Mouse (Mus musculus) megakaryocyte, adult 5-6 weeks (primary cell): Measurements from ENCODE around the gene Six5. TPM values are rescaled to one million over a fixed set of nuclear protein-coding genes. Genes with fewer than 3 reads are reported as not detected.

ENCODE experiments used
- ATAC-seq: 2 replicates; pipeline ENCODE4 v1.8.0; 2016; ENCODE audit warnings: mild to moderate bottlenecking, inconsistent platforms; ENCODE audit not compliant: poor library complexity, severe bottlenecking
- total RNA-seq, 2 experiments: library from RNA; stranded (forward) in 1 of 2; stranded (reverse) in 1 of 2; fragments of 153-499, 151-499 nt in 1 of 2; fragments of 221-1000, 200-1000 nt in 1 of 2; gene quantifications; 2 replicates each; pipeline versions ENCODE4 v1.2.3 to v1.2.4; 2015 to 2017

Gene Six5
- total RNA-seq, 2 experiments from 2014 or later = 0.07 to 0.18 TPM

DNA sequence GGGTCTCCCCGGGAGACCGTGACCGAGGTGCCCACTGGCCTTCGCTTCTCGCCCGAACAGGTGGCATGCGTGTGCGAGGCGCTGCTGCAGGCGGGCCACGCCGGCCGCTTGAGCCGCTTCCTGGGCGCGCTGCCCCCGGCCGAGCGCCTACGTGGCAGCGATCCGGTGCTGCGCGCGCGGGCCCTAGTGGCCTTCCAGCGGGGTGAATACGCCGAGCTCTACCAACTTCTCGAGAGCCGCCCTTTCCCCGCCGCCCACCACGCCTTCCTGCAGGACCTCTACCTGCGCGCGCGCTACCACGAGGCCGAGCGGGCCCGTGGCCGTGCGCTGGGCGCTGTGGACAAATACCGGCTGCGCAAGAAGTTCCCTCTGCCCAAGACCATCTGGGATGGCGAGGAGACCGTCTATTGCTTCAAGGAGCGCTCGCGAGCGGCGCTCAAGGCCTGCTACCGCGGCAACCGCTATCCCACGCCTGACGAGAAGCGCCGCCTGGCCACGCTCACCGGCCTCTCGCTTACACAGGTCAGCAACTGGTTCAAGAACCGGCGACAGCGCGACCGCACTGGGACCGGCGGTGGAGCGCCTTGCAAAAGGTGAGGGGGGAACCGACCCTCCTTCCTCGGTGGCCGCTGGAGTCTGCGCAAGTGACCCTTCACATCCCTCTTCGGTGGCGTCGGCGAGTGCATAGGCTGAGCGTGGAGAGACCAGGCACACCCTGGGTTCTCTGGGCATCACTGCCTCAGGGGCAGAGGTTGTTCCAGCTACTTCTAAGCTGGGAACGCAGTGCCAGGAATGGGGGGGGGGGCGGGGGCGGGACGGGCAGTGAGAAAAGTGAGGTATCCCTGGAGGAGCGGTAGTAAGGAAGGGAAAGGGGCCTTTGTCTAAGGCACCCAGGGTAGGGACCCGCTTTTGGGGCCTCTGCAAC is 694 bp downstream of the Six5 start:
- ATAC-seq = 0 out of 2 replicates have a peak, but pooled peaks have one; percentile 7

DNA sequence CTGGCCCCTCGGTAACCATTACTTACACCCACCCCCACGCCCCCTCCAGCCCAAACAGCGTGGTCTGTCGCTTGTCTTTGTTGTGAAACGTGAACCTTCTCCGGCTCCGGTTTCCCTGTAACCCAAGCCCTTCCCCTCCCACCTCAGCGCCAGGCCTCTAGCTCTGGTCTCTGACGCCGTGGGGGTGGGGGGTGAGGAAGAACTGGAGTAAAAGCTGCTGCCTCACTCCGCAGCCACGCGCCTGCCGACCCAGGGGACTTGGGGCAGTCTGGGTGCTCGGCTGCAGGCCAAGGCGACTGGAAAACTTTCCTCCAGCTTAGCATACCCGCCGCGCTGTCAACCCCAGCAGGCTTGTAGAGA is 1.3 kb downstream of the Six5 start:
- no peak for ATAC-seq

DNA sequence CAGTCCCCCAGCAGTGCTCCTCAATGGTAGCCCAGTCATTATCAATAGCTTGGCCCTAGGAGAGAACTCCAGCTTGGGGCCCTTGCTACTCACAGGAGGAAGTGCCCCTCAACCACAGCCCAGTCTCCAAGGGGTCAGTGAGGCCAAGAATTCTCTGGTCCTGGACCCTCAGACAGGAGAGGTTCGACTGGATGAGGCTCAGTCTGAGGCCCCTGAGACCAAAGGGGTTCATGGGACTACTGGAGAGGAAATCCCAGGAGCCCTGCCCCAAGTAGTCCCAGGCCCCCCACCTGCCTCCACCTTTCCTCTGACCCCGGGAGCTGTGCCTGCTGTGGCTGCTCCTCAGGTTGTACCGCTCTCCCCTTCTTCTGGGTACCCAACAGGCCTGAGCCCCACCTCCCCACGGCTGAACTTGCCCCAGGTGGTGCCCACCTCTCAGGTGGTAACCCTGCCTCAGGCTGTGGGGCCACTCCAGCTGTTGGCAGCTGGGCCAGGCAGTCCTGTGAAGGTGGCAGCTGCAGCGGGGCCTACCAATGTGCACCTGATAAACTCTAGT is 2.1 kb downstream of the Six5 start:
- ATAC-seq = no peak

DNA sequence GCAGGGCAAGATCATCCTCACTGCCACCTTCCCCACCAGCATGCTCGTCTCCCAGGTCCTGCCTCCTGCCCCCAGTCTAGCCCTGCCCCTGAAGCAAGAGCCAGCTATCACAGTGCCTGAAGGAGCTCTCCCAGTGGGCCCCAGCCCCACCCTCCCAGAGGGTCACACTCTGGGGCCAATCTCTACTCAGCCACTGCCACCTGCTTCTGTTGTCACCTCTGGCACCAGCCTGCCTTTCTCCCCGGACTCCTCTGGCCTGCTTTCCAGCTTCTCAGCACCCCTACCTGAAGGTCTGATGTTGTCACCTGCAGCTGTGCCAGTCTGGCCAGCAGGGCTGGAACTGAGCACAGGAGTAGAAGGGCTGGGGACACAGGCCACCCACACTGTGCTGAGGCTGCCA is 2.8 kb downstream of the Six5 start:
- ATAC-seq = no peak

DNA sequence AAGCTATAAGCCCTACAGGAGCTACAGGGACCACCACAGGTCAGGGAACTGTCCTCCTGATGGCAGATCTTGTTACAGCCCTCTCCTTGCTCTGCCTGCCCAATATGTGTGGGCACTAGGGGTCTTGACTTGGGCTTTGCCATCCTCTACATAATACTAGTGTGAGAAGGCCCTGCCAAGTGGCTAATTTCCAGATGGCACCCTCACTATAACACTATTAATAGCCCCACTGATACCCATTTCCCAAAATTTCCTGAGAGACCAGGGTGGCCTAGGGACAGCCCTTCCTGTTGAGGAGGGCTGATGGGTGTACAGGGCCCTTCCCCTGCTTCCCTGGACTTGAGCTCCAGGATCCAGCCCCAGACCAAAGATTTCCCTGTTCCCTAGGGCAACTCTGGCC is 3.5 kb downstream of the Six5 start:
- ATAC-seq = no peak

DNA sequence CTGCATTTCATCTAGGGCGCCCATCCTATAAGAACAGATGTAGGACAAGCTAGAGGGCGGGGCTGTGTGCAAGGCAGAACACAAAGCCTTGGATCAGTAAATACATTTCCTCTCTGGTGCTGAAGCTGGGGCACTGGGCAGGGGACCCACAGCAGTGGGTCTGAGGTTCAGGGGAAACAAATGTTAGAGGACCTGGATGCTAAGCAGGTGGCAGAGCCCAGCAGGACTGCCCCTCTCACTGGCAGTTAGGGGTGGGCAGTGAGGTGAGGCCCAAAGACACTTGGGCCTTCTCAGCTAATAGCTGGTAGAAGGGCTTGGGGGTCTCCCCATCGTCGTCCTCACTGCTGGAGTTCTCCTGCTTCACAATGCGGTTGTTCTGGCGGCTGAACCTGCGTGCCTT is 4.4 kb downstream of the Six5 start:
- no peak for ATAC-seq

DNA sequence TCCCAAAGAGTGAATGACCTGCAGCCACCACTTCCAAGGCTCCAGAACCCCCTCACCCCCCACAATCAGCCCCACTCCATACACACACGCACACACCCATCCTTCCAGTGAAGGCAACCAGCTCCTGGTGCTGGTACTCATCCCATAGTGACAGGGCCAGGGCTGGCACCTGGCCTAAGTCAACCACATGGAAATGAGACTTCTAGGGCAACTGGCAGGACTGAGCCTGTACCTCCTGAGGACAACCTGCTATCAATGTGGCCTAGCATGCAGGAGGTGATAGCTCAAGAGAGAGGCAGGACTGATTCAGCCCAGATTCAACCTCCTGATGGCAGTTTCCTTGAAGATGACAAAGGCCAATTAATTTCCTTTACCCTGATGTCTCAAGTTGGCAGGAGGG is 5.9 kb downstream of the Six5 start:
- ATAC-seq = no peak

DNA sequence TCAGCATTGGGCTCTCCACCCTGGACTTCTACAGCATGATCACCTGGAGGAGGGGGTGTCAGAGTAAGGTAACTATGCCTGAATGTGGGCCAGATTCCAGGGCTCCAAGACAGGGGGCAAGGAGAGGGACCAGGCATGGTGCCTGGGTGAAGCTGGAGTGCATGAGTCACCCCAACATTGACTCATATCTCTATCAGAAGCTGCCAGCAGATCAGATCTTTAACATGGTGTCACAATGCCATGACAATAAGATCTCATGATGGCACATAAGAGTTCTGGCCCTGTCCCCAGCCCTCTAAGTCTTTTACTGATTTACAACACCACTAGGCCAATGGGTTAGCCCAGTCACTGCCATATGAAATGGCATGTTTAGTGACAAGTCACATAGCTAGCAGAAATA is 9.3 kb downstream of the Six5 start:
- no peak for ATAC-seq

DNA sequence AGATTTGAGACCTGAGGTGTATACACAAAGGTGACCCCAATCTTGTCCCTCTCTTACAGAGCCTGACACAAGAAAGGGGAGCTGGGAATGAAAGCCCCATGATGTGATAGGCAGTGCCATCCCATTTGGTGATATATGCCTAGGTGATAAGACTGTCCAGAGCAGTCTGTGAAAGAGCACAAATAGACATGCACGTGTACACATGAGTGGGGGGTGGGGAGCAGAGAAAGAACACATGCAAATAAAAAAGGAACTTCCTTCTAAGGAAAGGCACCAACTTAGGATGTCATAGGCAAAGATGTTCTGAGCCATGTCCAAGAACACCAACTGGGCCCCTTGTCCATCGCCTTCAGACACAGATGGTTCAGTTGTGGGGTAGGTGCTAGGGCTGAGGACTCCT is 10.1 kb downstream of the Six5 start:
- ATAC-seq = no peak

DNA sequence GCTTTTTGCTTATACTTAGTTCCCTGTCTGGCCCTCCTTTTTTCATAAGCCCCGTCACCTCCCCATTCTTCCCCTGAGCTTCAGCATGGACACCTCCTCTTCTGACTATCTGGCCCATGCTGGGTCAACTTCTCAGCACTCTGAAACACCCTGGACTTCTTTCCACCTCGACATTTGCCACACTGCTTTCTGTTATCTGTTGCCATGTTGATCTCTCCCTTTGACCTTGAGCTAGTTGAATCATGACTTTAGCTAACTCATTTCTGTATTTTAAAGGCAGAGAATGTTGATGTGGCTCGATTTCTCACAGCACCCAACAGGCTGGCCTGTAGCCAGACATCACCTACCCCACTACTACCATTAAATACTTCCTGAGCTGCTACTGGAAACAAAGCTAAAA is 13.0 kb downstream of the Six5 start:
- no peak for ATAC-seq

DNA sequence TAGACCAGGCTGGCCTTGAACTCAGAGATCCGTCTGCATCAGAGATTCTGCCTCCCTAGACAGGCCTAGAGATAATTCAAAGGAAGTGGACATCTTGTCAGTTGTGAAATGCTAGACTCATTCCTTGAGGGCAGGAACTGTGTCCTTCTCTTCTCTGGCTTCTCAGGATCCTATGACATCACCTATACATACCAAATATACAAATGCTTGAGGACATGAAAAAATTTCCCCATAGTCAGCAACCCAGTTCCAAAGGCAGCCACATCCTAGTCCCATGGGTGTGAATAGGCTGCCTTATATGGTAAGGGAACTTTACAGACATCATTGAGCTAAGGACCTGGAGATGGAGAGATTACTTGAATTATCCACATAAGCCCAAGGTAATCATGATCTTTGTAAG is 15.2 kb downstream of the Six5 start:
- ATAC-seq = no peak

DNA sequence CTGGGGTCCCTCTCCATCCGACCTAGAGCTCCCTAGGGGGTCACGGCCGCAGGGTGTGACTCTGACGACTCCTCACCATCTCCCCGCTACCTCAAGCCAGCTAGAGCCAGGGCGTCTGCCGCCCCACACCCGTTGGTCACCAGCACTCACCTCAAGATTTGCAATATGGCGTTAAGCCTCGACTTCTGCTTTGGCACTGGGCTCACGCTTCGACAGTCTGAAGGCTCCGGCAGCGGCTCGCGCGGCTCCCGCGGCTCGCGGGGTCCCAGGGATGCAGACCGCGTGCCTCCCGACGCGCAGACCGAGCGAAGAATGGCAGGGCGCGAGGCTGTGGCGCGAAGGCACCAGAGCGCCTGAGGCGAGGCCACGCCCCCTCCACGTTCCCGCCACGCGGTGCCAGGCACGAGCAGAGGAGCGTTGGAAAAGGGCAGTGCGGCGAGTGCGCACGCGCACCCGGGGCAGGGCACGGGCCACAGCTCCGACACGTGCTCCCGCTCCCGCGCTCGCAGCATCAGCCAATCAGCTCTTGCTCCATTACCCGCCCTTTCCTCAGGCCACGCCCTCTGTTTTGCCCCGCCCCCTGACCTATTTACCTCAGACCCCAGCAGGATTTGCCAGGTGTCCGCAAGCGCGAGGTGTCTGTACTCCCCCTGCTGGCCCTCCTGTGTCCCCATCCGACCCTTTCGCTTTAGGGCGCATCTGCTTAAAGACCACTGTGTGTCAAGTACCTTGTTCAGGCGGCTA is 23.8 kb downstream of the Six5 start, which contains the start of gene Gm4969:
Gene Gm4969 (minus strand): TSS at position 341 of the 744 bp plus-strand sequence.
- no peak for ATAC-seq

DNA sequence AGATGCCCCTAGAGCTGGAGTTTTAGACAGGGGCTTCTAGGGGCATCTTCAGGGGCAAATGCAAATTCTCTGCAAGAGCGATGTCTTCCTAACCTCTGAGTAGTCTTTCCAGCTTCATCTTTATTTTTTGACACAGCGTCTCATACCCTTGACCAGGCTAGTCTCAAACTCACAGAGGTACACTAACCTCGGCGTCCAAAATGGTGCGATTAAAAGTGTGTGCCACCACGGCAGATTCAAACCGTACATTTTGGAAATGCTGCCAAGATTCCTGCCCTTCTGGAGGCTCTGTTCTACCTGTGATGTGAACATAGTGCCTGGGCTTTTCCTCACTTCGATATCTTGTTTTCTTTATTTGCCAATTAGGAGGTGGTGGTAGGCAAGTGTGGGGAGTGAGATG is 24.7 kb downstream of the Six5 start:
- no peak for ATAC-seq

DNA sequence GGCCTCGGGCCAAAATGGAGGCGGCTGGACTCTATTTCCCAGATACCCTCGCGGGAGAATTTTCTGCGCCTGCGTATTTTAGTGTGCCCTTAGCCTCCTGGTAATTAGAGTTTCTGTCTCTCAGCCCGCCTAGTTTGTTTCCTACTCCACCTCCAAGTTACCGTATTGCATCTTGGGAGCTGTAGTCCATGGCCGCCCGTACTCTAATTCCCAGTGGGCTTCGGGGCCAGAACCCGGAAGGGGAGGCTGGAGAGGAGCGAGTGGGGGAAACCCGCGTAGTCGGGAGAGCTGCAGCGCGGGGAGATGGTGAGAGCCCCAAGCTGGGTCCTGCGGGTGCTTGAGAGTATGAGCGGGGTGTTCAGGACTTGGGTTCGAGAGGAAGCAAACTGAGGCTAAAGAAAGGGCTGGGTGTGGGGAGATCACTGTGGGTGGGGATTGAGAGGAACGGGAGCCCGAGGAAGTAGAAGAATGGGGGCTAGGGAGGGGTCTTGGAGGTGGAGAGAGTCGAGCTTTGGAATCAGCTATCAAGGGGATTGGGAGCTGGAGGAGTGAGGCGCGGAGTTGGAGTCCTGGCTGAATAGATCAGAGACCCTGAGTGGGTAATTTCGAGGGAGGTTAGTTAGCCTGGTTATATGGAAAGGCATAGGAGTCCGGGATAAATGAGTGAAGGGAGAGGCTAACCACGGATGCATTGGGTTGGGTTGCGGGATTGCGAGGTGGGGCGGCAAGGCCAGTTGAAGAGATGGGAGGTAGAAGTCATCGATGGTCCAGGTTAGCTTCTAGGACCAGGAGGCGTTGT is 25.4 kb downstream of the Six5 start, which contains the start of gene Fbxo46:
Gene Fbxo46 (plus strand): TSS at position 229 of the 799 bp plus-strand sequence.
- peak; percentile 99 for ATAC-seq

DNA sequence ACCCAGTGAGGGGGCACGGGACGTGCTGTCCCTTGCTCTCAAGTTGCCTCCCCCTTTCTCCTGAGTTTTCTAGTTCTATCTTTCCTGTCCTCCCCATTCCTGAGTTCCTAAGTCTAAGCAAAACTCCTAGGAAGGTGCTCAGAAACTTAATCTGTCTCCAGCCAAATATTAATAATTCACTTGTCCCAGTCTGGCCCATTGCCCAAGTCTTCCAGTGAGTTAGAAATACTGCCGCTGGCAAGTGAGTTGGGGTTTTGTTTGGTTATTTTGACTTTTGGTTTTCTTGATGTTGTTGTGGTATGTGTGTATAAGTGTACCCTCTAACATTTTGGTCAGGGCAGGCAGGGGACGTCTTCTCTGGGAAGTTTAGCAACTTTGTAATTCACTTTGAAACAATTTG is 27.3 kb downstream of the Six5 start:
- no peak for ATAC-seq

DNA sequence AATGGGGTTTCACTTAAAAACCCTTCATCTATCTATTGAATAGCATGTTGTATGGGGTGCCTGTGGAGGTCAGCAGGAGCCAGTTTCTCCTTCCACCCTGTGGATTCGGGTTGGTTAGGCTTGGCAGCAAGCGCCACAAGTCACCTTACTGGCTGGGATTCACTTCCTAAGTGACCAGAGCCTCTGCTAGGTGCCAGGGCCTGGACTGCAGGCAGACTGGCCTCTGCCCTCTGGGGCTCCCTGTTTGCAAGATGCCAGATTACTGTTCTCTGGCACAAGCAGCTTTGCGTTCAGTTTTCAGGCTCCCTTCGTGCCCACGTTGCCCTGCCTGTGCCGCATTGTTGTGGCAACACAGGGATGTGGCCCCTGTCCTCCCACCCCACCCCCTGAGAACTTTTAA is 30.3 kb downstream of the Six5 start:
- no peak for ATAC-seq

DNA sequence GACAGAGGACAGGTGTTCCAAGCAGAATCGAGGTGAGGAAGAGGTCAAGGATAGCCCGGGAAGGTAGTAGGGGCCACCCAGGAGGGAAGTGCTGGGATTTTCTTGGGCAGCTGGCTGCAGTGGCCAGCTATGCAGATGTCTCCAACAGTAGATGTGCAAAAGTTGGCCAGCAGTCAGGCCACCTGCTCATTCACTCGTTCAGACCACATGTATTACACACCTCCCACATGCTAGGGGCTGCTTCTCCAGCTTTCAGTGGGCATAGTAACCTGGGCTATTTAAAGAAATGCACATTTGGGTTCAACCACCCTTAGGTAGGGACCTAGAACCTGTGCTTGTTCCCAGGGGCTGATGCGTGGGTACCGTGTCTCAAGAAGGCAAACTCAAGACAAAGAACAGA is 33.4 kb downstream of the Six5 start:
- ATAC-seq = no peak

DNA sequence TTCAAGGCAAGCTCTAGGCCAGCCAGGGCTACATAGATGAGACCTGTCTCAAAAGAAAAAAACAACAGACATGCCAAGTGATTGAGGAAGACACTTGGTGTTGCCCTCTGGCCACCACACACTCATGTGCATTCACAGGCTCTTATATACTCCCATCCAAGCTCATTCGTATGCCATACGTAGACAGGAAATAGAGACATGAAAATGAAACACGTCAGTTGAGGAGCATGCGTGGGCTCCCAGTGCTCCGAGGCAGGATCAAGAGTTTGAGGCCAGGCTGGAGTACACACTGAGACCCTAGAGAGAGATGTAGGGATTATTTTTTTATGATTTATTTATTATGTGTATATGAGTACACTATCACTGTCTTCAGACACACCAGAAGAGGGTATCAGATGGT is 35.0 kb downstream of the Six5 start:
- ATAC-seq = no peak

DNA sequence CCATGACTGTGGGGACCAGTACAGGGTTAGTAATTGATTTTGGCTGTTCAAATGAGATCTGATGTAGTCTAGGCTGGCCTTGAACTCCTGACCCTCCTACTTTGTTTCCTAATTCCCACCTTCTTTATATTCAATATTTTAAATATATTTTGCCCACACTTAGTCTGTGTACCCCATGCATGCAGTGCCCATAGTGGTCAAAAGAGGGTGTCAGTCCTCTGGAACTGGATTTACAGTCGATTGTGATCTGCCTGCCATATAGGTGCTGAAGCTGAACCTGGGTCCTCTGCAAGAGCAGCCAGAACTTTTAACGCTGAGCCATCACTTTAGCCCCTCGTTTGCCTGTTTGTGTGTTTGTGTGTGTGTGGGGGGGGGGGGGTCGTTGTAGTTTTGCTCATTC is 36.3 kb downstream of the Six5 start:
- no peak for ATAC-seq

DNA sequence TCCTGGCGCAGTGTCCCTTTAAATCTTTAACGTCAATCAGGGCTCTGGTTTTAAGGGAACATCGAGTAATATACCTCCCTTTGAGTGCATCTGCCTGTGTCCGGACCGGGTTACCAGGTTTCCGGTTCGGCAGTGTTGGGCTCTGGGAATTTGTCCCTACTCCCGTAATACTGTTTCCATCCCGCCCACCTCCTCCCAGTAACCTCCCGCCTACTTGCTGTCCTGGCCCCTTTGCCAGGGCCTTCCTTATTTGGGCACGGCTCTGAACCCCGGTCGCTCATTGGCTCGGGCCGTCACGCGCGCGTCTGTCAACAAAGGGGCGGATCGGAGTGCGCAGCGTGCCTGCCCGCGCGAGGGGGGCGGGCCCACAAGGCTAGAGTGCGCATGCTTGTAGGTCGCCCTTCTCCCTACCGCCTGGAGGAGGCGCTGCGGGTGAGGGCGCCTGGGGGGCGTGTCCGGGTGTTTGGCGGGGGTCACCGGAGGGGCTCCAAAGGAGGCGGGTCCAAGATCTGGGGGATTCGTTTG is 37.0 kb downstream of the Six5 start:
- peak; percentile 100 for ATAC-seq

DNA sequence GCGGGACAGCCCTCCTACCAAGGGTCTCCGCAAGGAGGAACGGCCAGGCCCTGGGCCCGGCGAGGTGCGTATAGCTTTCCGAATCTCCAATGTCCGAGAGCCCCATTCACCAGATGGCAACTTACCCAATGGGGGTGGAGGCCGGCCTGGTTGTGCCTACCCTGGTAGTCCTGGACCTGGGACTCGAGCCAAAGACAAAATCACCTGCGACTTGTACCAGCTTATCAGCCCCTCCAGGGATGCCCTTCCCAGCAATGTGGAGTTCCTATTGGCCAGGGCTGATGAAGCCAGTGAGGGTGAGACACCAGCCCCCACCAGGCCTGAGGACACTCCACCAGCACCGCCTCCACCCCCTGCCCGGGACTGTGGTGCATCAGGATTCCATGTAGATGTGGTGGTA is 41.8 kb downstream of the Six5 start:
- no peak for ATAC-seq
